Mouse (Mus musculus) thymus, adult 2 months (tissue): ENCODE results near the gene Exph5.

Source experiments
- CTCF ChIP-seq: fragments of 200-500 bp; IDR thresholded peaks from 2 replicates; pipeline ENCODE4 v1.5.1; 2012; ENCODE audit warnings: mild to moderate bottlenecking, control low read depth, low read length, moderate library complexity, borderline replicate concordance; ENCODE audit not compliant: control insufficient read depth, poor library complexity, insufficient read depth; ENCODE audit errors: extremely low read depth
- POLR2A ChIP-seq: fragments of 200-500 bp; IDR thresholded peaks from 2 replicates; pipeline ENCODE4 v1.6.1; 2012; ENCODE audit warnings: mild to moderate bottlenecking, low read length, control low read depth, moderate library complexity; ENCODE audit not compliant: control insufficient read depth, poor library complexity, insufficient read depth; ENCODE audit errors: extremely low read depth

DNA sequence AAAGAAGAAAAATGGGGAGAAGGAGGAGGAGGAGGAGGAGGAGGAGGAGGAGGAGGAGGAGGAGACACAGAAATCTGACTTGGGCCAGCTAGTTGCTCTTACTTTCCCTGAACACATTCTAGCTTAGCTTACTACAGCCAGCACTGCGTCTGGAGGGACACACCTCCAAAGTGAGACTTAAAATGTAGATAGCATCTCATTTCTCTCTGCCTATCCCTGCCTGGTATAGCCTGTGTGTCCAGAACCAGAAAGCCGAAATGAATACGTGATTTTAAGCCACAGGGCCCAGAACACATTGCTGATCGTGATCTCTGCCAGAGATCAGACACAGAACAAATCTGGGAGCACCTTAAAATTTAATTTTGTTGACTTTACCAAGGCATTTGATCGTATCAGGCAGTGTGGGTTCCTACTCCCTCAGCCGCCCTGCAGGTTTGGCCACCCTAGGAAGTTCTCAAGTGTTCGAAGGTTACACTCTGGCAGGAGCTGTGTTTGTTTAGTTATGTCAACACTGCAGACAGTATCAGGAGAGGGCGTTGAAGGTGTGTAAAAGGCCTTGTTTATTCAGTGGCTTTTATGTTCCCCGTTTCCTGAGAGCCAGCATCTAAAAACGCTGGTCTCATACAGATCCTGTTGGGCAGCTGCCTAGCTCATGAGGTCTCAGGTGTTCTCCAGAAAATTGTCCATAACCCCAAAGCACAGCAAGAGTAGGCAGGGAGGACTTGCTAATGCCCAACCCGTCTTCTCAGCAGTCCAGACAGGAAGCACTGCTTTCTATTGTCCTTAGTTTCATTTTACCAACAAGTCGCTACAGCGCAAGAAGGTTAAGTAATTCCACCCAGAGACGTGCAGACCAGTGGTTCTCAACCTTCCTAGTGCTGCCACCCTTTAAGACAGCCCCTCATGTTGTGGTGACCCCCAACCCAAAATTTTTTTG is 55.0 kb downstream of the Exph5 start:
- TF ChIP-seq CTCF: no peak
- no peak for TF ChIP-seq POLR2A
